Mouse (Mus musculus) forebrain, embryonic 13.5 days (tissue): ENCODE measurements at regions not wholly inside any gene's neighbourhood (a gene's known extent, or its start where the extent isn't known, plus 50 kb on each side); places are given as distances from the start of the nearest gene placed in this dataset.

Source experiments
- ATAC-seq: fragments of 200-750 bp; cut with Nextera tagmentation; 2 replicates; pipeline ENCODE4 v1.8.0; 2017
- H3K27ac ChIP-seq: fragments of 300-500 bp; sonication (generic); 2 replicates; pipeline ENCODE4 v1.5.1; 2015; ENCODE audit warnings: inconsistent platforms, mild to moderate bottlenecking, moderate library complexity
- H3K27me3 ChIP-seq: fragments of 300-500 bp; sonication (generic); 2 replicates; pipeline ENCODE4 v1.6.1; 2015; ENCODE audit warnings: mild to moderate bottlenecking, inconsistent platforms
- H3K36me3 ChIP-seq: fragments of 300-500 bp; sonication (generic); 2 replicates; pipeline ENCODE4 v1.6.1; 2015; ENCODE audit warnings: mild to moderate bottlenecking, inconsistent platforms; ENCODE audit not compliant: poor library complexity, severe bottlenecking
- H3K4me1 ChIP-seq: fragments of 300-500 bp; sonication (generic); 2 replicates; pipeline ENCODE4 v1.6.1; 2015; ENCODE audit warnings: inconsistent platforms
- H3K4me2 ChIP-seq: fragments of 300-500 bp; sonication (generic); 2 replicates; pipeline ENCODE4 v1.6.1; 2015; ENCODE audit warnings: inconsistent platforms, mild to moderate bottlenecking, moderate library complexity
- H3K4me3 ChIP-seq: fragments of 300-500 bp; sonication (generic); 2 replicates; pipeline ENCODE4 v1.5.1; 2015; ENCODE audit warnings: mild to moderate bottlenecking, inconsistent platforms
- H3K9ac ChIP-seq: fragments of 300-500 bp; sonication (generic); 2 replicates; pipeline ENCODE4 v1.6.1; 2015; ENCODE audit warnings: mild to moderate bottlenecking, inconsistent platforms
- H3K9me3 ChIP-seq: fragments of 300-500 bp; sonication (generic); replicated peaks from 2 replicates; pipeline ENCODE4 v1.6.1; 2016; ENCODE audit warnings: inconsistent platforms
- WGBS: fragments of 180-500 bp; shearing (Covaris S2); methylation state at CpG from one replicate; pipeline ENCODE4 v1.1.7; 2015; 5-methylcytosine and 5-hydroxymethylcytosine counted together

- H3K4me1 ChIP-seq, result no peaks in the 10 kb centered on the region
- no peaks in the 10 kb centered on the region for H3K36me3 ChIP-seq
- H3K27me3 ChIP-seq, result no peaks in the 10 kb centered on the region
- H3K9me3 ChIP-seq, result no peaks in the 10 kb centered on the region
- no peak overlapping the region for H3K9ac ChIP-seq
- no peak overlapping the region for H3K4me3 ChIP-seq
- H3K4me2 ChIP-seq, result no peak overlapping the region
- H3K27ac ChIP-seq, result no peak overlapping the region
- no peak for ATAC-seq
- 77% methylated on average over 3 of the region's 3 CpGs for WGBS
Measured at GRCm38 (mm10) chr2:137515043-137515442, 398.6 kb upstream of the Jag1 start.

- H3K27me3 ChIP-seq, result no peaks in the 10 kb centered on the region
- no peak overlapping the region for H3K4me2 ChIP-seq
- no peaks in the 10 kb centered on the region for H3K36me3 ChIP-seq
- WGBS, result 35% methylated on average over 2 of the region's 2 CpGs
- no peak overlapping the region for H3K27ac ChIP-seq
- no peak for ATAC-seq
- no peaks in the 10 kb centered on the region for H3K4me1 ChIP-seq
- H3K4me3 ChIP-seq, result no peak overlapping the region
- no peak overlapping the region for H3K9ac ChIP-seq
- H3K9me3 ChIP-seq, result no peaks in the 10 kb centered on the region
Measured at GRCm38 (mm10) chr2:137513895-137514506, 397.6 kb upstream of the Jag1 start.

GRCm38 (mm10) chr2:137510671-137511235 is 394.3 kb upstream of the Jag1 start:
- no peaks in the 10 kb centered on the region for H3K4me1 ChIP-seq
- H3K27me3 ChIP-seq, result no peaks in the 10 kb centered on the region
- no peak overlapping the region for H3K4me3 ChIP-seq
- H3K4me2 ChIP-seq, result no peak overlapping the region
- H3K9me3 ChIP-seq, result peaks cover 5% of the 10 kb centered on the region; the same call in 1 of the 2 replicates
- no peaks in the 10 kb centered on the region for H3K36me3 ChIP-seq
- no peak overlapping the region for H3K9ac ChIP-seq
- no peak overlapping the region for H3K27ac ChIP-seq
- 80% methylated on average over 3 of the region's 3 CpGs for WGBS
- ATAC-seq, result no peak

GRCm38 (mm10) chr2:137501236-137501635 is 384.8 kb upstream of the Jag1 start:
- no peak for ATAC-seq
- Histone ChIP-seq H3K4me3 (no peak overlapping the region), H3K4me1 (no peaks in the 10 kb centered on the region), H3K4me2 (no peak overlapping the region), H3K36me3 (no peaks in the 10 kb centered on the region), H3K27me3 (no peaks in the 10 kb centered on the region), H3K9me3 (no peaks in the 10 kb centered on the region), H3K9ac (no peak overlapping the region), H3K27ac (no peak overlapping the region)
- WGBS, result 88% methylated on average over 1 of the region's 1 CpGs

GRCm38 (mm10) chr2:137497616-137498015 is 381.2 kb upstream of the Jag1 start:
- H3K9me3 ChIP-seq, result no peaks in the 10 kb centered on the region
- no peak overlapping the region for H3K4me2 ChIP-seq
- 69% methylated on average over 2 of the region's 2 CpGs for WGBS
- no peaks in the 10 kb centered on the region for H3K4me1 ChIP-seq
- no peak overlapping the region for H3K9ac ChIP-seq
- H3K36me3 ChIP-seq, result no peaks in the 10 kb centered on the region
- no peaks in the 10 kb centered on the region for H3K27me3 ChIP-seq
- ATAC-seq, result no peak
- H3K4me3 ChIP-seq, result no peak overlapping the region
- no peak overlapping the region for H3K27ac ChIP-seq

- Histone ChIP-seq H3K4me2 (no peak overlapping the region), H3K27me3 (no peaks in the 10 kb centered on the region), H3K27ac (no peak overlapping the region), H3K9me3 (no peaks in the 10 kb centered on the region), H3K4me3 (no peak overlapping the region), H3K36me3 (no peaks in the 10 kb centered on the region), H3K4me1 (no peaks in the 10 kb centered on the region), H3K9ac (no peak overlapping the region)
- 98% methylated on average over 5 of the region's 5 CpGs for WGBS
- no peak for ATAC-seq
Measured at GRCm38 (mm10) chr2:137493600-137493999, 377.2 kb upstream of the Jag1 start.

GRCm38 (mm10) chr2:137489181-137489682 is 372.8 kb upstream of the Jag1 start:
- no peaks in the 10 kb centered on the region for H3K27me3 ChIP-seq
- no peaks in the 10 kb centered on the region for H3K4me1 ChIP-seq
- ATAC-seq, result no peak
- WGBS, result 71% methylated on average over 5 of the region's 5 CpGs
- no peaks in the 10 kb centered on the region for H3K36me3 ChIP-seq
- H3K9ac ChIP-seq, result no peak overlapping the region
- H3K4me2 ChIP-seq, result no peak overlapping the region
- no peak overlapping the region for H3K4me3 ChIP-seq
- no peaks in the 10 kb centered on the region for H3K9me3 ChIP-seq
- H3K27ac ChIP-seq, result no peak overlapping the region

GRCm38 (mm10) chr2:137468769-137469168 is 352.3 kb upstream of the Jag1 start:
- Histone ChIP-seq H3K4me2 (no peak overlapping the region), H3K4me1 (no peaks in the 10 kb centered on the region), H3K9me3 (no peaks in the 10 kb centered on the region), H3K4me3 (no peak overlapping the region), H3K9ac (no peak overlapping the region), H3K36me3 (no peaks in the 10 kb centered on the region), H3K27ac (no peak overlapping the region), H3K27me3 (no peaks in the 10 kb centered on the region)
- no peak for ATAC-seq
- WGBS, result 46% methylated on average over 1 of the region's 1 CpGs

- no peak; the same call in 1 of the 2 replicates for ATAC-seq
- H3K27me3 ChIP-seq, result no peaks in the 10 kb centered on the region
Measured at GRCm38 (mm10) chr2:137457061-137457753, 340.8 kb upstream of the Jag1 start.

GRCm38 (mm10) chr2:137456436-137456835 is 340.0 kb upstream of the Jag1 start:
- 92% methylated on average over 3 of the region's 3 CpGs for WGBS

More at GRCm38 (mm10) chr2:137457061-137457753, 340.8 kb upstream of the Jag1 start:
- no peak overlapping the region for H3K9ac ChIP-seq
- no peaks in the 10 kb centered on the region for H3K9me3 ChIP-seq
- no peaks in the 10 kb centered on the region for H3K36me3 ChIP-seq
- no peak overlapping the region for H3K27ac ChIP-seq
- H3K4me2 ChIP-seq, result no peak overlapping the region
- H3K4me1 ChIP-seq, result no peaks in the 10 kb centered on the region
- WGBS, result 37% methylated on average over 4 of the region's 4 CpGs
- H3K4me3 ChIP-seq, result no peak overlapping the region

GRCm38 (mm10) chr2:137446919-137447318 is 330.5 kb upstream of the Jag1 start:
- Histone ChIP-seq H3K36me3 (no peaks in the 10 kb centered on the region), H3K4me2 (no peak overlapping the region), H3K27ac (no peak overlapping the region), H3K4me1 (no peaks in the 10 kb centered on the region), H3K9me3 (no peaks in the 10 kb centered on the region), H3K4me3 (no peak overlapping the region), H3K9ac (no peak overlapping the region), H3K27me3 (no peaks in the 10 kb centered on the region)
- WGBS, result 87% methylated on average over 7 of the region's 7 CpGs
- no peak for ATAC-seq

More at GRCm38 (mm10) chr2:137456436-137456835, 340.0 kb upstream of the Jag1 start:
- Histone ChIP-seq H3K9ac (no peak overlapping the region), H3K36me3 (no peaks in the 10 kb centered on the region), H3K9me3 (no peaks in the 10 kb centered on the region), H3K27ac (no peak overlapping the region), H3K4me1 (no peaks in the 10 kb centered on the region), H3K27me3 (no peaks in the 10 kb centered on the region), H3K4me3 (no peak overlapping the region), H3K4me2 (no peak overlapping the region)
- no peak for ATAC-seq

- 94% methylated on average over 5 of the region's 5 CpGs for WGBS
- H3K9ac ChIP-seq, result no peak overlapping the region
- no peak overlapping the region for H3K4me3 ChIP-seq
- H3K4me2 ChIP-seq, result no peak overlapping the region
- no peaks in the 10 kb centered on the region for H3K9me3 ChIP-seq
- H3K27ac ChIP-seq, result no peak overlapping the region
- H3K4me1 ChIP-seq, result peaks cover 8% of the 10 kb centered on the region; the same call in 1 of the 2 replicates
- ATAC-seq, result no peak
- no peaks in the 10 kb centered on the region for H3K27me3 ChIP-seq
- H3K36me3 ChIP-seq, result no peaks in the 10 kb centered on the region
Measured at GRCm38 (mm10) chr2:137437741-137438140, 321.3 kb upstream of the Jag1 start.
